Comparison of ENCODE assay signal across 24 mouse cellular contexts in the genomic region with DNA sequence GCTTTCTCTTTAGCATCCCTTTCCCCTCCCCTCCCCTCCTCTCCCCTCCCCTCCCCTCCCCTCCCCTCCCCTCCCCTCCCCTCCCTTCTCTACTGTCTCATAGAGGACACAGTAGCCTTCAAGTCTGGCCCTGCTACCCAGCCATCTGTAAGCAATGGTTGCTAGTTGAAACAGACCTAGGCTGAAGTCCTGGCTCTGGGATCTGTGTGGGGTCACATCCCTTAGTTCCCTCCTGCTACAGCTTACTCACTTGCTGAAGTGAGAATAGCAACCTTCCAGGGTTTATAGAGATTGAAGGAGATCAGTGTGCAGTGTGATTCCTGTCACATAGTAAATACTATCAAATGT. TPM values are rescaled to one million over a fixed set of nuclear protein-coding genes. Genes with fewer than 3 reads are reported as not detected.
DNase-seq lines count a peak whose midpoint lies in the region; ATAC-seq and TF ChIP-seq lines count a peak whose summit lies in the region.
"Had no signal": no experiment of that assay in that cellular context is flagged by ENCODE, and none has a peak within 500 bp of the region (broad histone marks: within the 10 kb centered on the region; RNA-seq: fewer than 3 reads in every experiment).

No protein-coding gene starts in this region.

- H3K27me3 ChIP-seq in hindbrain, embryonic 16.5 days (replicated peaks; ENCODE audit: control insufficient read depth, insufficient read depth, low read length), result no peaks in the 10 kb centered on the region
- H3K27me3 ChIP-seq in hindbrain, embryonic 11.5 days (ENCODE audit: control insufficient read depth, insufficient read depth, low read length), result no peaks in the 10 kb centered on the region
- H3K27me3 ChIP-seq in embryonic facial prominence, embryonic 15.5 days, result no peaks in the 10 kb centered on the region
- H3K27me3 ChIP-seq: embryonic facial prominence, embryonic 12.5 days; heart, embryonic 13.5 days; limb, embryonic 13.5 days; lung, embryonic 15.5 days; stomach, embryonic 15.5 days had no signal

- H3K9ac ChIP-seq in hindbrain, embryonic 16.5 days (ENCODE audit: low read depth, low read length), result no peak overlapping the region
- no peak overlapping the region for H3K9ac ChIP-seq in hindbrain, embryonic 11.5 days (ENCODE audit: low read depth, low read length)
- H3K9ac ChIP-seq in embryonic facial prominence, embryonic 15.5 days, result no peak overlapping the region
- H3K9ac ChIP-seq: embryonic facial prominence, embryonic 12.5 days; forebrain, postnatal 0 days; hindbrain, embryonic 14.5 days; limb, embryonic 13.5 days; lung, embryonic 15.5 days; stomach, embryonic 15.5 days had no signal

- H3K27ac ChIP-seq in gastrocnemius, adult 2 months, result peak overlapping the region; percentile 93
- peak overlapping the region; percentile 30; the same call in 1 of the 2 replicates for H3K27ac ChIP-seq in hindbrain, embryonic 16.5 days (ENCODE audit: low read depth, low read length)
- no peak overlapping the region for H3K27ac ChIP-seq in hindbrain, embryonic 11.5 days (ENCODE audit: low read depth, low read length)
- H3K27ac ChIP-seq in embryonic facial prominence, embryonic 15.5 days (replicated peaks), result peak overlapping the region; percentile 39; the same call in 1 of the 2 replicates
- H3K27ac ChIP-seq: kidney, postnatal 0 days; lung, embryonic 15.5 days had no signal

- no peak for TF ChIP-seq CTCF in gastrocnemius, adult 2 months (IDR thresholded peaks at IDR 0.05)

- no peaks in the 10 kb centered on the region for H3K9me3 ChIP-seq in hindbrain, embryonic 16.5 days (ENCODE audit: control insufficient read depth, low read length)
- H3K9me3 ChIP-seq in hindbrain, embryonic 11.5 days (ENCODE audit: control insufficient read depth, low read length), result no peaks in the 10 kb centered on the region
- no peaks in the 10 kb centered on the region for H3K9me3 ChIP-seq in embryonic facial prominence, embryonic 15.5 days (replicated peaks)
- H3K9me3 ChIP-seq: embryonic facial prominence, embryonic 12.5 days; heart, embryonic 13.5 days; limb, embryonic 13.5 days; lung, embryonic 15.5 days; stomach, embryonic 15.5 days had no signal

- H3K4me1 ChIP-seq in hindbrain, embryonic 16.5 days (ENCODE audit: control insufficient read depth, insufficient read depth, low read depth, low read length), result peaks cover 14% of the 10 kb centered on the region
- 0 out of 2 replicates have a peak, but pooled peaks cover 8% of the 10 kb centered on the region for H3K4me1 ChIP-seq in hindbrain, embryonic 11.5 days (replicated peaks; ENCODE audit: control insufficient read depth, insufficient read depth, low read length)
- peaks cover 25% of the 10 kb centered on the region for H3K4me1 ChIP-seq in embryonic facial prominence, embryonic 15.5 days

- ATAC-seq in hindbrain, embryonic 16.5 days, result no peak
- ATAC-seq in hindbrain, embryonic 11.5 days (ENCODE audit: low FRiP score), result no peak
- no peak for ATAC-seq in embryonic facial prominence, embryonic 15.5 days (ENCODE audit: insufficient number of reproducible peaks, low FRiP score, low TSS enrichment, low read depth)
- ATAC-seq: CD4-positive, CD25-positive, alpha-beta regulatory T cell, adult 4 months had no signal

- H3K4me2 ChIP-seq in hindbrain, embryonic 16.5 days (ENCODE audit: low read length), result no peak overlapping the region
- no peak overlapping the region for H3K4me2 ChIP-seq in hindbrain, embryonic 11.5 days (replicated peaks; ENCODE audit: low read depth, low read length)
- no peak overlapping the region for H3K4me2 ChIP-seq in embryonic facial prominence, embryonic 15.5 days (replicated peaks)
- H3K4me2 ChIP-seq: heart, embryonic 13.5 days; hindbrain, embryonic 14.5 days; limb, embryonic 13.5 days; liver, embryonic 11.5 days; lung, embryonic 15.5 days; midbrain, embryonic 11.5 days; stomach, embryonic 15.5 days had no signal

- no peak overlapping the region for H3K4me3 ChIP-seq in gastrocnemius, adult 2 months
- no peak overlapping the region for H3K4me3 ChIP-seq in hindbrain, embryonic 16.5 days (ENCODE audit: low read length)
- H3K4me3 ChIP-seq in hindbrain, embryonic 11.5 days (ENCODE audit: low read depth, low read length), result no peak overlapping the region
- H3K4me3 ChIP-seq in embryonic facial prominence, embryonic 15.5 days (replicated peaks), result no peak overlapping the region
- H3K4me3 ChIP-seq: embryonic facial prominence, embryonic 12.5 days; heart, embryonic 13.5 days; limb, embryonic 13.5 days; lung, embryonic 15.5 days; stomach, embryonic 15.5 days had no signal

- H3K36me3 ChIP-seq in hindbrain, embryonic 16.5 days (ENCODE audit: control insufficient read depth, insufficient read depth, low read length), result no peaks in the 10 kb centered on the region
- no peaks in the 10 kb centered on the region for H3K36me3 ChIP-seq in hindbrain, embryonic 11.5 days (ENCODE audit: control insufficient read depth, insufficient read depth, low read length)
- H3K36me3 ChIP-seq in embryonic facial prominence, embryonic 15.5 days, result no peaks in the 10 kb centered on the region
- H3K36me3 ChIP-seq: embryonic facial prominence, embryonic 12.5 days; limb, embryonic 13.5 days; stomach, embryonic 15.5 days had no signal

- DNase-seq in gastrocnemius, adult 2 months, result no peak
- no peak for DNase-seq in gastrocnemius, adult 8-10 months (ENCODE audit: low spot score in 2 of 2)
- no peak for DNase-seq in hindbrain, embryonic 11.5 days (ENCODE audit: low spot score)
- peak; percentile 38 for DNase-seq in retina, embryonic 14.5 days (ENCODE audit: low spot score)
- DNase-seq in lung, postnatal 10 days, result no peak
- DNase-seq: adrenal gland, postnatal 25 days; cerebellum, adult 11-12 months; forebrain, postnatal 0 days; kidney, adult 18-20 months; layer of hippocampus, adult 9-11 months; lung, postnatal 36 days; right cerebral cortex, postnatal 25 days had no signal

- intact Hi-C loops in gastrocnemius, adult 2 months (cut with DNase I), result loop anchor here (1.0 kb wide), 1 partner anchor 9 kb away; no protein-coding TSS in a partner anchor

RNA-seq across cellular contexts. Expression of gene Inka2, which starts 10.4 kb away (rescaled TPM):
- 1 to 10 TPM; 2.9 to 4.5 TPM for total RNA-seq in gastrocnemius, adult 2 months (2021)
- total RNA-seq in gastrocnemius, adult 8-10 months (2022), result 1 to 10 TPM; 2.5 to 4.4 (median 3.1) TPM
- 13.7 and 13.9 TPM in 2 replicates for polyA plus RNA-seq in hindbrain, embryonic 16.5 days (2015; fragmentation: Nextera tagmentation; extraction: Ambion mirVana)
- 1.2 and 1.3 TPM in 2 replicates for polyA plus RNA-seq in hindbrain, embryonic 11.5 days (2014; fragmentation: Nextera tagmentation; extraction: Ambion mirVana)
- polyA plus RNA-seq in embryonic facial prominence, embryonic 15.5 days (2015; fragmentation: Nextera tagmentation; extraction: Ambion mirVana), result 5.2 and 6.7 TPM in 2 replicates

RNA-seq across cellular contexts. Expression of gene Ddx20, which starts 27.4 kb away (rescaled TPM):
- total RNA-seq in gastrocnemius, adult 2 months (2021), result 10 to 100 TPM; 10.7 to 10.9 TPM
- 10 to 100 TPM in 3 of 4 experiments, 1 to 10 TPM in 1; 8.9 to 13.5 (median 11.1) TPM for total RNA-seq in gastrocnemius, adult 8-10 months (2022)
- polyA plus RNA-seq in hindbrain, embryonic 16.5 days (2015; fragmentation: Nextera tagmentation; extraction: Ambion mirVana), result 19.4 and 21.9 TPM in 2 replicates
- 40.7 and 45.6 TPM in 2 replicates for polyA plus RNA-seq in hindbrain, embryonic 11.5 days (2014; fragmentation: Nextera tagmentation; extraction: Ambion mirVana)
- polyA plus RNA-seq in embryonic facial prominence, embryonic 15.5 days (2015; fragmentation: Nextera tagmentation; extraction: Ambion mirVana), result 30.6 and 32.6 TPM in 2 replicates
